Mouse (Mus musculus) left cerebral cortex, adult 2 months (tissue): Measurements from ENCODE around the gene Ear6. TPM values are rescaled to one million over a fixed set of nuclear protein-coding genes. Genes with fewer than 3 reads are reported as not detected.

Source experiments
- DNase-seq, 2 experiments: peaks; one replicate each; pipeline ENCODE4 v3.0.0; 2021 to 2022; ENCODE audit warnings: low spot score in 2 of 2, mixed read lengths in 1 of 2; ENCODE audit errors: extremely low spot score in 1 of 2
- H3K27ac ChIP-seq: fragments of 200-600 bp; 2 replicates; pipeline ENCODE4 v1.8.1; 2022
- H3K4me3 ChIP-seq: fragments of 200-600 bp; 2 replicates; pipeline ENCODE4 v1.8.1; 2022
- CTCF ChIP-seq: fragments of 200-600 bp; IDR thresholded peaks from 2 replicates; pipeline ENCODE4 v1.8.1; 2022; ENCODE audit warnings: antibody characterized with exemption, mild to moderate bottlenecking, moderate library complexity
- intact Hi-C: fragments of 180-260 bp; cut with DNase I; formaldehyde crosslinking; loops from one replicate; pipeline ENCODE4 v1.15.1; 2025
- total RNA-seq, 2 experiments: library from RNA; stranded (reverse); gene quantifications; 2 replicates each; pipeline ENCODE4 v1.2.3; 2021

Ear6 gene
- total RNA-seq, 2 experiments from 2014 or later, result not detected

- Histone ChIP-seq H3K27ac (no peak overlapping the region), H3K4me3 (no peak overlapping the region)
- intact Hi-C loops, result no loop called here
- no peak for TF ChIP-seq CTCF
- DNase-seq, result no peak
These were observed 24.0 kb downstream of the Ear6 start for GRCm38 (mm10) chr14:51877517-51877916.

GRCm38 (mm10) chr14:51883527-51884030 is 30.1 kb downstream of the Ear6 start:
- TF ChIP-seq CTCF, result peak; percentile 72
- Histone ChIP-seq H3K4me3 (peak overlapping the region; percentile 90), H3K27ac (no peak overlapping the region)
- intact Hi-C loops, result loop anchor here (1.0 to 10.0 kb wide), 3 partner anchors 47 to 421 kb away; partner anchors contain the start of genes Mettl3 and Zfp219
- peak; percentile 54 to 64 for DNase-seq

GRCm38 (mm10) chr14:51884031-51884544 is 30.6 kb downstream of the Ear6 start:
- TF ChIP-seq CTCF, result no peak
- DNase-seq, result no peak
- Histone ChIP-seq H3K4me3 (peak overlapping the region; percentile 90), H3K27ac (no peak overlapping the region)
- intact Hi-C loops, result loop anchor here (1.0 to 10.0 kb wide), 3 partner anchors 46 to 421 kb away; partner anchors contain the start of genes Mettl3 and Zfp219

GRCm38 (mm10) chr14:51884598-51885331 is 31.3 kb downstream of the Ear6 start, which contains the start of gene Mettl17:
Gene Mettl17 (plus strand): TSS chr14:51884842.
- peak; percentile 11 for TF ChIP-seq CTCF
- DNase-seq, result peak; percentile 88
- H3K4me3 ChIP-seq, result peak within 1 kb of the TSS; percentile 90
- peak within 1 kb of the TSS; percentile 82 for H3K27ac ChIP-seq
- intact Hi-C loops, result loop anchor here (1.0 to 10.0 kb wide), 3 partner anchors 46 to 420 kb away; partner anchors contain the start of genes Mettl3 and Zfp219

GRCm38 (mm10) chr14:51886051-51886450 is 32.6 kb downstream of the Ear6 start:
- intact Hi-C loops, result loop anchor here (10.0 kb wide), 1 partner anchor 419 kb away; the partner anchor contains the start of gene Mettl3

GRCm38 (mm10) chr14:51889833-51890232 is 36.3 kb downstream of the Ear6 start:
- no peak overlapping the region for H3K27ac ChIP-seq
- DNase-seq, result no peak
- no peak for TF ChIP-seq CTCF
- no peak overlapping the region for H3K4me3 ChIP-seq
- intact Hi-C loops, result loop anchor here (10.0 kb wide), 1 partner anchor 415 kb away; the partner anchor contains the start of gene Mettl3

More at GRCm38 (mm10) chr14:51886051-51886450, 32.6 kb downstream of the Ear6 start:
- no peak for DNase-seq
- Histone ChIP-seq H3K4me3 (no peak overlapping the region), H3K27ac (no peak overlapping the region)
- no peak for TF ChIP-seq CTCF

GRCm38 (mm10) chr14:51892191-51892939 is 38.9 kb downstream of the Ear6 start, which contains the start of gene Slc39a2:
Gene Slc39a2 (plus strand): TSS chr14:51892889.
- TF ChIP-seq CTCF, result no peak
- Histone ChIP-seq H3K27ac (no peak within 1 kb of the TSS), H3K4me3 (no peak within 1 kb of the TSS)
- DNase-seq, result no peak
- intact Hi-C loops, result no loop called here

- intact Hi-C loops, result no loop called here
- no peak for TF ChIP-seq CTCF
- DNase-seq, result no peak
These were observed 39.7 kb downstream of the Ear6 start for GRCm38 (mm10) chr14:51893094-51893794.

GRCm38 (mm10) chr14:51893809-51894208 is 40.3 kb downstream of the Ear6 start:
- H3K27ac ChIP-seq, result no peak overlapping the region
- intact Hi-C loops, result no loop called here

More at GRCm38 (mm10) chr14:51893094-51893794, 39.7 kb downstream of the Ear6 start:
- H3K27ac ChIP-seq, result no peak overlapping the region
- no peak overlapping the region for H3K4me3 ChIP-seq

GRCm38 (mm10) chr14:51895071-51895470 is 41.6 kb downstream of the Ear6 start:
- Histone ChIP-seq H3K4me3 (no peak overlapping the region), H3K27ac (no peak overlapping the region)
- TF ChIP-seq CTCF, result no peak
- no peak for DNase-seq
- intact Hi-C loops, result no loop called here

More at GRCm38 (mm10) chr14:51893809-51894208, 40.3 kb downstream of the Ear6 start:
- no peak overlapping the region for H3K4me3 ChIP-seq
- TF ChIP-seq CTCF, result no peak
- no peak for DNase-seq

GRCm38 (mm10) chr14:51896019-51896418 is 42.5 kb downstream of the Ear6 start:
- H3K4me3 ChIP-seq, result no peak overlapping the region
- no peak overlapping the region for H3K27ac ChIP-seq
- no peak for TF ChIP-seq CTCF
- no peak for DNase-seq
- intact Hi-C loops, result no loop called here
